Mouse (Mus musculus) T-helper 1 cell (primary cell): ENCODE results near the gene Ncmap.
"Not testable (repeated sequence)": the region's sequence is repeated elsewhere in the genome, so short reads cannot be mapped to it uniquely, and the experiment has no call there.

Source experiments
- in situ Hi-C: fragments of 300-600 bp; cut with MboI, MseI; formaldehyde crosslinking; loops from one replicate; pipeline ENCODE4 v1.15.1; 2025; ENCODE audit warnings: high pct_unique_total_duplicates

Gene Ncmap

DNA sequence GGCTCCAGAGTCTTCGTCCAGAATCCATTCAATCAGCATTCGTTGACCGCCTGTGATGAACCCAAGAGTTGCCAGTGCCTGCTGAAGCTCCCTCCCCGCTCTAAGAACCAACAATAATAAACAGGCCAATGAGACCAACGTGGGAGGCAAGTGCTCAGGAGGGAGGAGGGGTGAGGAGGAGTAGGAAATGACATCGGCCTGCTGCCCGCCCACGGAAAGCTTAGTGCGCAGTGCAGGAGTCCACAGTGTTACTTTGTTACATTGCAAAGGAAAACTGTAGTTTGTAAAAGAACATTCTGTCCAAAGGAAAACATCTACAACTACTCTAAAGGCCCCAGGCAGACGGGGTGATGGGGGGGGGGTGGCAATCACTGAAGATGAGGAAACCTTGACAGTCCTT lies 6.0 kb upstream of the Ncmap start:
- in situ Hi-C loops = no loop called here

DNA sequence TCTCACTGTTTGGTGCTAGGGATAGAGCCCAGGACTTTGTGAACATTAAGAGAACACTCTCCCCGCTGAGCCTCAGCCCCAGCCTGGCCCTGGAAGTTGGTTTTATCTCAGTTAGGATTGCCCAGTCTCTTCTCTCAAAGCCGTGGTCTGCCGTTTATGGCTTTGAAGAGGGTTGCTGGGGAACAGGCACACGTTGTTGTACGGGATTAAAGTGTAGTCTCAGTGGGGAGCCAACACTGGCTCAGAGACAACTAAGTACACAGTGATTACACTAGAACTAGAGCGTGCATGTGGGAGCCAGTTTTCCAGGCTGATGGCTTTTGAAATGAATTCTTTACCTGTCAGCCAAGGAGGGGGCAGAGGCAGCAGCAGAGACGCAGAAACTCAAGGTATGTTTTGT lies 3.9 kb upstream of the Ncmap start:
- in situ Hi-C loops = no loop called here

DNA sequence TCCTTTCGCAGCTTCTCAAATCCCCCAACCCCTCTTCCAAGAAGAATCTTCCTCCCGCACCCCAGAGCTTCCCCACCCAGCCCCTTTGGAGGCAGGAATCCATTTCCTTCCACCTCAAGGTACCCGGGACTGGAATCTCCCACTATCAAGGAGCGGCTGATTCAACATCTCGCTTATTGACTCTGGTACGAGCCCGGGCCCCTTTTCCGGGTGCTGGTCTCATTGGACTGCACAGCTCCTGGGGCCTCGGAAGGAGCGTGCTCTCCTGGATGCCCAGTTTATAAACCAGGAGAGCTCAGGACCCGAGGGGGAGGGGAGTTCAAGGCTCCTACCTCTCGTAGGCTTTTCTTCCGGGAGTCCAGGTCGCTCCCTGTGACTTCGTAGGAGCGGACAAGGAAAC lies 476 bp downstream of the Ncmap start:
- in situ Hi-C loops = no loop called here

DNA sequence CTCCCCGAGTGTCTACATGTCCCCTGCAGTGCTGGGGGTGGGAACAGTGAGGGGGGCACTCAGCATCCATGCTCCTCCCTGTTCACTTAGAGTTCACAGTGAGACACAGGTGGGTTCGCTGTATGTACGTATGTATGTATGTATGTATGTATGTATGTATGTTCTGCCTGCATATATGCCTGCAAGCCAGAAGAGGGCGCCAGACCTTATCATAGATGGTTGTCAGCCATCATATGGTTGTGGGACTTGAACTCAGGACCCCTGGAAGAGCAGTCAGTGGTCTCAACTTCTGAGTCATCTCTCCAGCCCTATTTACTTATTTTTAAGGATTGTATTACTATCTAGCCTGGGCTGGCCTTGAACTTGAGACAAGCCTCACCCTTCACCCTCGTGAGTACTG lies 1.7 kb downstream of the Ncmap start:
- in situ Hi-C loops = no loop called here

DNA sequence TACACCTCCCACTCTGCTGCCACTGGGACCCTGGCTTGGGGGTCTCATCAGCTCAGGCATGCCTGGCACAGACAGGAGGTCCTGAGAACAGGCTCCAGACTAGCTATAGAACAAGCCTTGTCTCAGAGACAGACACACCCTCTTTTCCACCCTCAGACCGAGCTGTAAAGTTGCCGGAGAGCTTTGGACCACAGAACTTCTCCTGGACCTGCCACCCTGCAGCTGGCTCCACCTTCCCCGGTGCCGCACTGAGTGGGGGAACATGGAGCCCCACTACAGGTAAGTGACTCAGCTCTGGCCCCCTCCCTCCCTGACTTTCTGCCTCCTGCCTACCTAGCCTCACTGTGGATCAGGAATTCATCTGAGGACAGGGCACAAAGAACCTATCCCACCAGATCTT lies 2.7 kb downstream of the Ncmap start:
- in situ Hi-C loops = no loop called here

DNA sequence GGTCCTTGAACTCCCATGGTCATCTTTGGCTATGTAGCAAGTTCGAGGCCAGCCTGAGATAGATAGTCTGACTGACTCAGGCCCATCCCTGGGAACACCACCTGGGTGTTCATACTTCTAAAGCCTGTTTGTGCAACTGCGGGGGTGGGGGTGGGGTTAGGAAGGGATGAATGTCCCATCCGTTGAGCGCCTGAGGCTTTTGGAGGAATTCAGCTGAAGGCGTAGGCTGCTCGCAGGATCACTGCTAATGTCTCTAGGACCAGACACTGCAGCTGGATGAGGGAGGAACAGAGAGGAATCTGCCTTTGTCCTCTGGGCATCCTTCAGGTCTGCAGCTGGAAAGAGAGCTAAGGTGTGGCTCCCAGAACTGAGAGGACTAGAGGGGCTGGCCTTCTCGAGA lies 3.4 kb downstream of the Ncmap start:
- in situ Hi-C loops = no loop called here

DNA sequence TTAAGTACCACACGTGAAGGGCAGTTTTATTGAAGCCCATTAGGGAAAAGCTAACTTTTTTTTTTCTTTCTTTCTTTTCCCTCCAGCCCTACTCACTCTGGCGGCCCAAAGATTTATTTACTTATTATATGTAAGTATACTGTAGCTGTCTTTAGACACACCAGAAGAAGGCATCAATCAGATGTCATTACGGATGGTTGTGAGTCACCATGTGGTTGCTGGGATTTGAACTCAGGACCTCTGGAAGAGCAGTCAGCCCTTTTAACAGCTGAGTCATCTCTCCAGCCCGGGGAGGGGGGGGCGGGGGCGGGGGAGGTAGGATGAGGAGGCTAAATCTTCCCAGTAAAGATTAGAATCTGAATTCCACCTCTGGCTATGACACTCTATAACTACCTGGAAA lies 4.6 kb downstream of the Ncmap start:
- in situ Hi-C loops = no loop called here

DNA sequence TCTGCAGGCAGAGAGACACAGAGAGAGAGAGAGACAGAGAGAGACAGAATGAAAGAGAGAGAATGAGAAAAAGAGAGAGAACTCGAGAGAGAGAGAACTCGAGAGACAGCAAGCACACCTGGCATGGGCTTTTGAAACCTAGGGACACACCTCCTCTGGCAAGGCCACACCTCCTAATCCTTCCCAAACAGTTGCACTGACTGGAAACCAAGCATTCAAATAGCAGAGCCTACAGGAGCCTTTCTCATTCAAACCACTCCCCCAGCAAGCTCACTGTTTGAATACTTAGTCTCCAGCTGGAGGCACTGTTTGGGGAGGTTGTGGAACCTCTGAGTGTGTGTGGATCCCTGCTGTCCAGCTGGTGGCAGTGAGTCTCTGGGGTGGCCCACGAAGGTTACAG lies 5.2 kb downstream of the Ncmap start:
- in situ Hi-C loops = no loop called here

DNA sequence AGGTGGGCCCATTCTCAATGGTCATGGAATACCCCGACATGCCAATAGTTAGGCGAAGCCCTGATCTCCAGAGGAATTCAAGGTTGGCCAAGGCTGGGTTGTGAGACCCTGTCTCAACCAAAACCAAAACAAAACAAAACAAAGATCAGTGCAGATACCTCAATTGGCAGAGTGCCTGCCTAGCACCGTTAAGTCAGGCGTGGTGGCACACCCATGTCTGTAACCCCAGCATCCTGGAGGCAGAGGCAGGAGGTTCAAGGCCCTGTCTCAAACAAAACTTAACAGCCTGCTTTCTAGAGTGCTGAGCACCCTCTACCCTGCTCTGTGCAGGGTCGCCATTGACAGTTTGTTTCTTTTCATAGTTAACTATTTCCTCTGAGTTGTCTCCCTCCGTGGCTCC lies 7.0 kb downstream of the Ncmap start:
- in situ Hi-C loops = no loop called here

DNA sequence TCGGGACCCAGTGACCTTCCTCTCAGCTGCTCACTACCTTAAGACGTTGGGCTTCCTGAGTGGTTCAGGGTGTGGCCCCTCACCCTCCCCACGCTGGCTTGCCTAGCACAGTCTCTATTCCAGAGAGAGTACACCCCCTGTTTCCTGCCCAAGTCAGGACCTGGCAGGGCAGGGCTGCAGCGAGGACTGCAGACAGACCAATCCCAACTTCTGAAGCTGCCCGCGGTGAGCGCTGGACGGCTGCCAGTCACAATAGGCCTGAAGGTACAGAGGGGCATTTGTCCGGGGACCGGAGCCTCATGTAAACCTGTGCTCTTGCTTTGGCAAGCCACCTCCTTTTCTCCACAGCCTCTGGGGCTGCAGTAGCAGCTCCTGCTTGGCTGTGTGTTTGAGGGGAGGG lies 12.4 kb downstream of the Ncmap start:
- in situ Hi-C loops = loop anchor here (5.0 kb wide), 1 partner anchor 107 kb away; the partner anchor contains the start of gene Stpg1

DNA sequence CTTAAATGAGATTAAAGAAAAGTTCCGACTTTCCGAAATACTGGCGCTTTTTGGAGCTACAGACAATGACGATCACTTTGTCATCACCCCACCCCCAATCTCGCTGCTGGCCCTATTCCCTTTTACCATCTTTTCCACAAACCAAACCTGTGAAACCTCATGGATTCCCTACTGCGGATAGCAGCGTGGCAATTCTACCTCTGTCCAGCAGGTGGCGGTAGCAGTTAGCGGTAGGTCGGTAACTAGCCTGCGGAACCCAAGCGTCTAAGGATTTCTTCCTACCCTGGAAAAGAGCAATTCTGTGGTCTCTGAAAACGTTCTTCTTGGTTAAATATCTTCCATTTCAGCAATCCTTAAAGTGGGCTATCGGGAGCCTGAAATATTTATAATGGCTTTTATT lies 15.7 kb downstream of the Ncmap start:
- in situ Hi-C loops = no loop called here

DNA sequence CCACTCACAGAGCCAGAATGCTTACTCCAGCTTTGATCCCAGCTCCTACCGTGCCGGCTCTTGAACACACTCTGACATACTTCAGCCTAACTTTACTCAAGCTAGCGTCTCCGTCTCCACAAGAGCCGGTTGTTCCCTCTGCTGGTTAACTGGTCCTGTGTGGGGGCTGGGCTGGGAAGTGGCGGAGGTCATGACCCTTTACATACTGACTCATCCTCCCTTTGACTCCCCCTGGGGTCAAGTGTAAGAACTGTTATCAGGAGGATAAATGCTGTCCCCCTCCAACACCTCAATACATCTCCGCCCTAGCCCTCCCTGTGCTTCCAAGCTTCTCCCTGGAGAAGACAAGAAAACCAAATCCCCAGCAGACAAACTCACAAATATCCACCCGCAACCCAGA lies 16.7 kb downstream of the Ncmap start:
- in situ Hi-C loops = no loop called here

DNA sequence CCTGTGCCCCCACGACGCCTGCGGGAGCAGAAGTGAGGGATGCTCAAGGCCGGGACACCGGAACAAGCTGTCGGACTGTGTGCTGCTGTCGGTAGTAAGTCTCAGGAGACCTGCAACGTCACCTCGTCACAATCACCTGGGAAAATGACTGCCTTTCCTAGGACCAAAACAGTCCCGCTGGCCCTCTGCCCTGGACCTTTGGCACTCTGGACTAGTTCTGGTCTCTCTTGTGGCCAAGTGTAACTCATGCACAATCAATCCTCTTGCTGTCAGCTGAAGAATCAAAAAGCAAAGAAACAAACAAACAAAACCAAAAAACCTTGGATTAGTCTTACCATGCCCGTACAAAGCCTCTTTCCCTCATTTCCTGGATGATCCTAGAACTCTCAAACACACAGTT lies 20.8 kb downstream of the Ncmap start:
- in situ Hi-C loops = no loop called here

DNA sequence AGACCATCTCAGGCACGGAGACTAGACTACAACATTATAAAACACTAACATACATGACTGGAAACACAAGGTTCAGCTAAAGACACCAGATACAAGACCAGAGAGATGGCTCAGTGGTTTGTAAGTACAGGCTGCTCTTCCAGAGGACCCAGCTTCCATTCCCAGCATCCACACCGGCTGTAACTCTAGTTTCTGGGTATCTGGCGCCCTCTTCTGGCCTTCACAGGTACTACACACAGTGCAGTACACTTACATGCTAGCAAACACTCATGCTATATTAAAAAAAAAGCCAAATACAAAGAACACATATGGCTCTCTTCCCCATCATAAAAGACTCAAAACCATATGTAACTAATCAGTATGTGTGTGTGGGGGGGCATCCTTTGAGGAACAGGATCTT lies 22.6 kb downstream of the Ncmap start:
- in situ Hi-C loops = no loop called here

DNA sequence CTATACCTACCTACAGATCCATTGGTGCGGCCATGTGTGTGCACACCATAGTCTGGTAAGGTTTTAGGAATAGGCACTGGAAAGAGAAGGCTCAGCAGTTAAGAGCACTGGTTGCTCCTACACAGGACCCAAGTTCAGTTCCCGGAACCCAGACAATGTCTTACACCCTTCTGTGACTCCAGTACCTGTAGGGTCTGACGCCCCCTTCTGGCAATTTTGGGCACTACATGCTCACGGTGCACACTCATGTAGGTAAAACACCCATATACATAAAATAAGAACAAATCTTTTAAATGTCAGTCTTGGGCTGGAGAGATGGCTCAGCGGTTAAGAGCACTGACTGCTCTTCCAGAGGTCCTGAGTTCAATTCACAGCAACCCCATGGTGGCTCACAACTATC lies 24.7 kb downstream of the Ncmap start:
- in situ Hi-C loops = no loop called here

DNA sequence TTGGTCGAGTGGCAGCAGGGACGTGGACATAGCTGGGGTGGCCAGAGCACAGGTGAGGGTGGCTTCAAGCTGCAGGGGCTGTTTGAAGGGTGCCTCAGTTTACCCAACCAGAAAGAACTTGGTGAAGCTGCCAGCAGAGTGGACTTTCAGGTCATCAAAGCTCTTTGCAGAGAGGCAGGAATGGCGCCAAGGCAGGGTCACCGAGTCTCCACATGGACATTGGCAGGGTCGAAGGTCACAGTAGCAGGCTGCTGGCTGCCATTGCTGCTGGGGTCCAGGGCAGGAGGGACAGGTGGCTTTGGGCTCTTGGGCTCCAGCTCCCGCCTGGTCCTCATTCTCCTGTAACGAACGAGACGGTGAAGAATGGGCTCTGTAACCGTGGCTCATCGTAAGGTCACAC lies 27.7 kb downstream of the Ncmap start:
- in situ Hi-C loops = no loop called here

DNA sequence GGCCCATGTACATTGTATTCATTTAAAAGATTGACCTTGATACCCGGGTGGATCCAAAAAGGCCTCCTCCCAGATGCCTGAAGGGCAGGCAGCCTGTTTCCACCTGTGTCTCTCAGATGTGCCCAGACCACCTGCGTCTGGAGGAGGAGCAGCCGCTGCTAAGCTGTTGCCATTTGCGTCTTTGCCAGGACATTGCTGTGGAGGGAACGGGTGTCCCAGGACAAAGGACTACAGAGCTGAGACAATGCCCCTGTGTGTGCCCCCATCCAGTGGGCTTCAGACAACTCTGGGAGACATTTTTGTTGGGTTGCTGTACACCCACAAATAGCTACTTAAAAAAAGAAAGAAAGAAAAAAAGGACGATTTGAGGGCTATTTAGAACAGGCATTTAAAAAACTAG lies 35.2 kb downstream of the Ncmap start:
- in situ Hi-C loops = no loop called here

DNA sequence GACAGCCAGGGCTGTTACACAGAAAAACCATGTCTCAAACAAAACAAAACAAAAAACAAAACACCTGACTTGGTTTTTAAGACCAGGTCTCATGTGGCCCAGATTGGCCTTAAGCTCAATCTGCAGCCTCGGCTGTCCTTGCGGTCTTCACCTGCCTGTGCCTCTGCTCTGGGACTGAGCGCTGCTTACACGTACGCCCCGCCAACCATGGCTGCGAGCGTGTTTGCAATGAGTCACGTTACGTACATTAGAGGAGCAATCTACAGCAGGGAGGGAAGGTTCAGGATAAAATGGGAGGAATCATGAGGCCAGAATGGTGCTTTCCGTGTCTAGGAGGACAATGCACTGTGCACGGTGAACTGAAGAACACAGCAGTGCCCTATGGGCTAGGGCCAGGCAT lies 36.3 kb downstream of the Ncmap start:
- in situ Hi-C loops = no loop called here

DNA sequence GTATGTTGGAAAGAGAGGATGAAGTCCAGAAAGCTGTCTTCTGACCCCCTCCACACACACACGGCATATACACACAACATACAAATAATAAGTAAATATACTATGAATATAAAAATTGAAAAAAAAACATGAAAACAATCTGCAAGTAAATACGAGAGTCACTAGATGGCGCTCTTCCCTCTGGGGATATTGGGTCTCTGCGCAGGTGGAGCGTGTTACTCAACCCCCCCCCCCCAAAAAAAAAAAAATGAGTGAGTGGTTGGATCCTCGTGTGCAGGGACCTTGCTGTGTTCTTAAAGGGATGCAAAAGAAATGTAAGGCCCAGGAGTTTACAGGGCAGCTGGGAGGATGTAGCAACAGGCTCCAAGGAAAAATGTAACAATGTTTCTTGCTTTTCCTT lies 39.3 kb downstream of the Ncmap start:
- in situ Hi-C loops = no loop called here

DNA sequence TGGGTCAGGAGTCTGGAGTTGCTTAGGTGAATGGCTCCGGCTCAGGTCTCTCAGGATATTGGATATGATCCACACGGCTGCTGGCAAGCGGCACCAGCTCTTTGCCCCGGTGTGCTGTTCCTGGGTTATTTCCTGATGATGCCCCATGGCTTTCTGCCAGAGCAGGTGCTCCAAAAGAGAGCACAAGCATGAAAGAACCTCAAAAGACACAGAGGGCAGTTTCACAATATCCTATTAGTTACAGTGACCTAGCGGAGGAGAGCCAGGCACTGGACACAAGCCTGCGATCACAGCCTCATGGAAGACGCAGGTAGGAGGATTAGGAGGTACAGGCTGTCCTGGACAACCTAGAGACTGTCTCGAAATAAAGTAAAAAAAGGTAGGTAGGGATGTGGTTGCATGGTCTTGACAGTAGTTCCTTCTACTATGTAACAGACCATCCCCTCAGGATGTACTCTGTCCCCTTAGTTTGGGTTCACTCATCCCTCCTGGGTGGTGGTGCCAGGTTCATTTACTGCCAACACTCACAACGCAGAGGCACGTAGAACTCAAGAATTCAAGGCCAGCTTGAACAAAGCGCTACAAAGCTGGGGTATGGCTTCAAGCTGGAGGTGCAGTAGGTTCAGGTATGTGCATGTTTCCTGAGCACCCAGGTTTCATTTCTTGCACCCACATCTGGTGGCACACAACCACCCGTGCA lies 40.7 kb downstream of the Ncmap start:
- in situ Hi-C loops = no loop called here

DNA sequence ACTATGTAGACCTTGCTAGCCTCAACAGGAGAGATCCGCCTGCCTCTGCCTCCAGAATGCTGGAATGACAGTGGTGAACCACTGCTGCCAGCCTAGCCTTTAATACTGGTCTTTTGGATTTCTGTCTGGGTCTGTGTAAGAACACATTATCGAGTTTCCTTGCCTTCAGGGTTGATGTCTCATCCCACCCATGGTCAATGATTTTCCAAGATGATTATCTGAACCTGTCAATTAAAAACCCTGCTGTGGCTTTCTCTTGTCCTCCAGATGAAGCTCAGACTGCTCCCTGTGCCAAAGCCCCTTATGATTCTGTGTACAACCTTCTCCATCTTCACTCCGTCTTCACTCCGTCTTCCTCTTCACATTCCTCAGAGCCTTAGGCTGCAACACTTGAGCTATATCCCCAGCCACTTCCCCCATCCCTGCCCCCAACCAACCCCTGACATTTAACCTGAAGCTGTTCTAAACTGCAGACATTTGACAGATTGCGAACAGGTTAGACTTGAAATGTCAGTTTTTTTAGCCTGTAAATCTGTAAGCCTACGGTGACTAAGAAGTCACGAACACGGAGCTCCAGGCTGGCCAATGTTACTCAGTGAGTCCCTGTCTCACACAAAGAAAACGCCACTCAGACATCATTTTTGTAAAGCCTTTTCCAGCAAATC lies 42.0 kb downstream of the Ncmap start:
- in situ Hi-C loops = no loop called here

DNA sequence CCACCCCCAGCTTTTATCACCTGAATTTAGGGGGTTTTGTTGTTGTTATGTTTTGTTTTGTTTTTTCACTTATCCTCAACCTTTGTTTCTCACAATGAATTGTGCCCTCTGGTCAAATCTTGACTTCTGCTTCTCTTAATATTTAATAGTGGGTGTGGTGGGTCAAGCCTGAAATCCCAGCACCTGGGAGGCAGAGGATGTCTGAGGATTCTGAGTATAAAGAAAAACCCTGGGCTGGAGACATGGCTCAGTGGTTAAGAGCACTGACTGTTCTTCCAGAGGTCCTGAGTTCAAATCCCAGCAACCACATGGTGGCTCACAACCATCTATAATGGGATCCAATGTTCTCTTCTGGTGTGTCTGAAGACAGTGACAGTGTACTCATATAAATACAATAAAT lies 43.3 kb downstream of the Ncmap start:
- in situ Hi-C loops = not testable (repeated sequence)

DNA sequence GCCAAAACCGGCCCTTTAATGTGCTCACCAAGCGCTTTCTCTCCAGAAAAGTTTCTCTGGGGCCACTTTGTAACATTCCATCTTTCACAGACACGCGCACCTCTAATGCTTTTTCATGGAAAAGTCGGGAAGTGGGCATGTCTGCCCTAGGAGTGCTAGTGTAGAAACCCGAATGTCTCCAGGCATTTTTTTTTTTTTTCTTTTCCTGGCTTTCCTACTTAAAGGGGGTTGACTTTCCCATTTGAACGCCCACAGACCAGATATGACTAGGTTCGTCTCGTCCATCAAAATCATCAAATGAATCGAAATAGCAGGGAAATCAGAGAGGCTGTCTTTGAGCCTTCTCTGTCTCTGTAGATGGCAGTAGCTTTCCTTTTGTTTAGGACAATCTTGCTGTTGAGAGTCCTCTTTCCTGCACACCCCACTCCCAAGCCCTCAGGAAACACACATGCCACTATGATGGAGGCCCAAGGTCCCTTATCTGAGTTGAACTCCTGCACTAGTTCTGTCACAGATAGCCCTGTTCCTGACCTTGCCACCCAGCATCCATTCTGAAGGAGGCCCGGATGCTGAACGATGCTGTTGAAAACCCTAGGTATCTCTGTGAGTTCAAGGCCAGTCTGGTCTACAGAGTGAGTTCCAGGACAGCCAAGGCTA lies 44.1 kb downstream of the Ncmap start:
- in situ Hi-C loops = no loop called here
